Mouse (Mus musculus): ENCODE measurements at regions not wholly inside any gene's neighbourhood (a gene's known extent, or its start where the extent isn't known, plus 50 kb on each side); places are given as distances from the start of the nearest gene placed in this dataset.

DNA sequence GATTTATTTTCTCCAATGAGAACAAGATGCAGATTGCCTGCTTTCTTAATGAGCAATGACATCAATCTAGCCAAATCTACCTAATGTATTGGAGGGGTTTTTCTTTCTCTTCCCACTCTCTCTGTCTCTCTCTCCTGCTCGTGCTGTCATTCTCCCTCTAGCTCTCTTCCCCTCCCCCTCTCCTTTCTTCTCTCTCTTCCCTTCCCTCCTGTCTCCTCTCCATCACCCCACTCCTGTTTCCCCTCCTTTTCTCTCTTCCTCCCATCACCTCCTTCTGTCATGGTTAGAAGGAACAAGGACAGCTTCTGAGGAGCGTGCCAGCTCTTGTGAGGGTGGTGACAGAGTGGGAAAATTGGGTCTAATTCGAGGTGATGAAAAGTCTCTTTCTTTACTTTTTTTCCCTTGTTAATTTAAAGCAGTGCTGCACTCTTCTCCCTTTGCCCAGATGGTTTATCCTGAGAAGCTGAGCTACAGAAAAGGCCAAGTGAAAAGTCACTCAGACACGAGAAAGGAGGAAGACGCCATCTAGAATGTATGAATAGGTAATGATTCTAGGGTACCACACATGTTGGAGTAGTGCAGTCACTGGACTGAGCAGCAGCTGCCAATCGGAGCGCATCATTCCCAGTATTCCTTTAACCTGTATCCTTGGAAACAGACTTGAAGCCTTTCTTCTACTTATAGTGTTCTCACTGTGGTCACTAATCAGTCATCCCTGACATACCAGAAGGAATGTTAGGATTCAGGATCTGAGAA lies 163.2 kb upstream of the Fam92a start:
- ChIA-PET POLR2A (no interaction called here), CTCF (no interaction called here)

DNA sequence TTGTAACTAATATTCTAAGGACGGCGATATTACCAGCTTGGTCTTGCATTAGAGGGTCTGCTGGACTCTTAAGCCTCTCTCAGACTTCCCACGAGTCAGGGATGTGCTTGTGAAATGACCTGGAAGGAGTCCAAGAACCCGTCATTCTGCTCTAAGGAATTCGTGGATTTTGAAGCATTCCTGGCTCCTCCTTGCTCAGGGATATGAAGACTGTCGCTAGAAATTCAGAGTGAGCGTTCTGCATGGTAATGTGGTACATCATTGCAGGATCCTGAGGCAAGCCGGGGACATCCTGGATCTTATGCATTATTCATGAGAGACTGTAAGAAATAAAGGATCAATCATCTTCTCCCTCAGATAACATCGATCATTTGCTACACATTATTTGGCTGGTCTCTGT lies 162.6 kb upstream of the Fam92a start:
- ChIA-PET CTCF (no interaction called here), POLR2A (no interaction called here)

DNA sequence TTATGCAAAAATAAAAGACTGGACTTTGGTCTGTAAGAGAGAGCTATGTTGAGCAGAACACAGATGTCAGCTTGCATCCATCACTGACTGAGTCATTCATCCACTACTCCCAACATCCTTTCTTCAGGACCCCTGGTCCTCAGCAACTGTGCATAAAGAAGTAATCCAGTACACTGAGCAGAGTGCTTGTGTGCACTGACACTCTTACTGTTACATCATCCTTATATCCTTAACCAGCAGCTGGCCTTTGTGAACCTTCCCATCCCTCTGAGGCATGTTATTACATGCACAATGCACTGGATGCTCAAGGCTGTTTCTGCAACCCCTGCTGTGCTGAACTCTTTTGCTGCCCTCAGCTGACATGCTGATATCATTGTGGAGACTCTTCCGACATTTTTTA lies 144.2 kb upstream of the Fam92a start:
- CTCF ChIA-PET = no interaction called here
- POLR2A ChIA-PET = no interaction called here

DNA sequence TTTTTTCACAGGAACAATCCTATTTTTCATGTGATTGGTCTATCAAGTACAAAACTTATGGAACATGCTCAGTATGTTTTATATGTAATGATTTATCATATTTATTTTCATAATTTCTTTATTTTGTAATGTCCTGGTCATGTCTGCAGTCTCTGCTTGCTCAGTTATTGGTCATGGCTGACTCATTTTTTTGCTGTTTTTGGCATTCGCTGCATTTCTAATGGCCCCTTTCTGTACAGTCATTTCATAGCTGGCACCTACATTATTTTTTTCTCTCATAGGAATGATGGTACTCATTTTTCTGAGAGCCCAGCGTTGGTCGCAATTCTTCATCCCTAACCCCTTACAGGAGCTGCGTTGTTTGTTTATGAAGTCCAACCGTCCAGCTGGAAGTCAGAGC lies 136.5 kb upstream of the Fam92a start:
- CTCF ChIA-PET = no interaction called here

DNA sequence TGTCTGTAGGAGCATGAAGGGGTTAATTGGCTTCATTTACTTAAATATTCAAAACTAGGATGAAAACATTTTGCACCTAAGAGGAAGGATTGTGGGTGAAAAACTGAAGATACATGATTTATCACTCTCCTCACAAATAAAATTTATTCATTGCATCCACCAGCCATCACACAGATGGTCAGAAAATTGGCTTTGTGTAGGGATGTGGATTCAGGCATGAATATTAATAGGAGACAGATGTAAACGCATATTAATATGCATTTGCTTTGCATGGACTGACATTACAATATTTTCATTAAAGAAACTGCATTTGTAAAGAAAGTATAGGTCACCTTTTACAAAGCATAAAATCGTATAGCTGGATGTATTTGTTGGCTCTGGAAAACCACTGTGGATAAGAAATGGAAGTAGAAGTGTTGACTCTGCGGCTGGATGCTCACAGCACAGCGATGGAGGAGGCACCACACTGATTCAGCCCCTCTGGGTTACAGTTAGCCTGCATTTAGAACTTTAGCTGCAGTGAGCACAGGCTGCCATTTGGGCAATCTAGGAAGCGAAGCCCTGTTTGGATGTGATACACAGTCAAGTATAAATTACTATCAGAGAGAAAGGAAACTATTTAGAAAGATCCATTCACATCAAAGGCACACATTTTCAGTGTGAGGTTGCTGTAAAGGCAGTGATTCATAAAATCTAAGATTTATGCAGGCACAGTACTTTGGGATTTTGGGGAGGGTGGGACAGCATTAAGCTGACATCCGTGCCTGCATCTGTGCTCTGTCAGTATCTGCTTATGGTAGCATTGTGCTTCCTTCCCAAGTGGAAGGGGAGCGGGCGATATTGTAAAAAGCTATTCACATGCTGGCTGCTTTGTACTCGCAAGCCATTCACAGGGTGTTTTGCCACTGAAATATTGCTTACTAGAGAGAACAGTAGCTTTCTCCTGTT lies 135.1 kb upstream of the Fam92a start:
- ChIA-PET CTCF (no interaction called here), POLR2A (no interaction called here)

More for the DNA sequence above, 136.5 kb upstream of the Fam92a start:
- POLR2A ChIA-PET = no interaction called here

DNA sequence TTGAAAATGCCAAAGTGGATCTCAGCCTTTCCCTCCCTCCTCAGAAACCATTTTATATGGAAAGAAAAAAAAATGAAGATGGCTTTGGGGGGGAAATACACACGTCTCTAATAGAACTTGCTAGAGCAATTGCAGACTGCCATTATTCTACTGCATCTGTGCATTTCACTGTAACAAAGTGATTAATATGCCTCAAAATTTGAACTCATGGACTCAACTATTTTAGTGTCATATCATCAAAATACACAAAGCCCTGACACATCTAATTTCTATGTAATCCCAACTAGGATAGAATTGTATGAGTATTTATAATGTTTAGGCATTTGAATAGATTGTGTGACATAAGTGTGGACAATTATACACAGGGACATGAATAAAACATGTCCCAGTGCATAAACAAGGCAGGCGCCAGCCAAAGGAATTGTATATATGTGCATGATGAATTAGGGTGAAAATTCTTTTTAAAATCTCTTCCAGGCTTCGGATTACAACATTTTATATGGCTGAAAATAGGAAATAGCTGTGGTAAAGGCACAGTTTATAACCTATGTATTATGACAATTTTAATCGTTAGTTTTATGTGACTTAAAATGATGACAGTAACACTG lies 115.4 kb upstream of the Fam92a start:
- ChIA-PET CTCF (no interaction called here), POLR2A (no interaction called here)

DNA sequence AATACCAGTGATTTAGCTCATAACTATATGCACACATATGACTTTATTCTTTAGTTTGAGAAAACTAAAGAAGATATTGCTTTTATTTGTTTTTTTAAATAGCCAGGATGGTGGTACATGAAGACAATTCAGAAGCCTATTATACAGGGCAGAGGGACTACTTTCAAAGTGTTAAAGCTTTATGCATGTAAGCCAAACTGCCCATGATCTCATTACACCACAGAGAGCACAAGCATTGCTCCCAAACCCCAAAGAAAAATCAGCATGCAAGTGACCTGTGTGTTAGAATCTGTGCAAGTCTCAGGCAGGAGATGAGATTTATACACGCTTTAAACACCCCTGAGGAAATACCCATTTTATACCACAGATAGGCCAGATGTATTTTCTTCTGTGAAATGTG lies 114.6 kb upstream of the Fam92a start:
- ChIA-PET POLR2A (no interaction called here), CTCF (no interaction called here)

DNA sequence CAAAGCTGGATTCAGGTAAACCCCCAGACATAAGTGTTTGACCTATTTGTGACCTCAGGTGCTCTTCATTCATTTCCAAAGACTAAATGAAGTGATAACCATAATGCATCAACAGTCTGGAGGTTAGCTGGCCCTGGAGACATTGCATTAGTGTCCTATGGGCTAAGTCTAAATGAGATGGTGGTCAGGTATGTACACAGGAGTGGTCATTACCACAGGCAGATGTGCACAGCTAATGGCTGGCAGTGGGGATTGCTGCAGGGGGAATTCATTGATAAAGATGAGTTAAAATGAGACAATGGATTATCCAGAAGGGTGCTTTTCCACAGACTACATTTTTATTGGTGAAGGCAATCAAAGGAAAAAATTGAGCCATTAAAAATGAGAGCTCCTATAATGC lies 114.2 kb upstream of the Fam92a start:
- POLR2A ChIA-PET = no interaction called here
- CTCF ChIA-PET = no interaction called here

DNA sequence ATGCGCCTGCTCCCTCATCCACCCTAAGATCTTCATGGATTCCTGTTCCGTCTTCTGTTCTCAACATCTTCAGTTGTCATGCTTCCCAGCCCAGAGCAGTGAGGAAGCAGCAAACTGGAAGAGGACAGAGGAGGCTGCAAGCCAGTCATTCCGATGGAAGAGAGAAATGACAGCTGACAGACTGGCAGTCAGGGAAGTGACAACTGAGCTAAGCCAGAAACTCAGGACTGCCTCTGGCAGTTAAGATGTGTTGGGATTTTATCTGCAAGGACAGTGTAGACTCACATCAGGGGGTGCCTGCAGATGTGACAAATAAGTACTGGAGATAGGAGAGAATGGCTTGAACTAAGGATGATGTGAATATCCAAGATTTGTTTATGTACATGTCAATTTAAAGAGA lies 106.1 kb upstream of the Fam92a start:
- ChIA-PET CTCF (no interaction called here), POLR2A (no interaction called here)

DNA sequence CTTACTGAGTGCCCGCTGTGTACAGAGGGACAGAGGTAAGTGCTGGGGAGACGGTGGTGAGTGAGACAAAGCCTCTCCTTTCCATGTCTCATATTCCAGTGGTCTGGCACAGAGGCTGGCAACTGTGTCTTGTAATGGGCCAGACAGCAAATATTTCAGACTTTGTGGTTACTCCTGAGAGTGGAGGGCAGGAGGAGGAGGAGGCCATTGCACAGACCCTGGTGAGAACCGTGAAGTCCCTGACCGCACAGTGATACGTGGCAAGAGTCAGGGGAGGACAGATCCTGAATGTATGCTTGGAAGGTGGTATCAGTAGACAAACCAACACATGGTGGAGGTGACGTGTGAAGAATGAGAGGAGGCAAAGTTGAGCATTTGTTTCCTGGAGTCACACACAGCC lies 101.6 kb upstream of the Fam92a start:
- CTCF ChIA-PET = interaction anchor here in 1 of 4 experiments (0.6 kb wide), 1 partner anchor 344 kb away, joined by 9 read pairs; no protein-coding TSS in a partner anchor

DNA sequence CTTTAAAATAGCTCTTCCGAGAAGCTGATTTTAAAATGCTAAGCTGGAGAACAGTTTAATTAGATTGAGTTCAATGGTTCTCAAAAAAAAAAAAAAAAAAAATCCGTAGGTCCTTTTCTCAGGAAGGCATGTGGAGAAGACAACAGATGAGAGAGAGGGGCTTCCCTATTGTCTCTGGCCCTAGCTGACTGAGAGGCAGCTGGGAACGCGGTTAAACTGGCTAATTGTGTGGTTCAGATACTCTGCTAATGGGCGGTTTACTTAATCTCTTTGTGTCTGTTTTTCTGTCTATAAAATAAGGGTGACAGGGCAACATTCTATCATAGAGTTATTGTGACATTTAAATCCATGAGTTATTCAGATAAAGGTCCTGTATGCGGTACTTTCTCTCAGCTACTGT lies 101.1 kb upstream of the Fam92a start:
- ChIA-PET POLR2A (no interaction called here), CTCF (interaction anchor here in 1 of 4 experiments (0.6 kb wide), 1 partner anchor 343 kb away, joined by 9 read pairs; no protein-coding TSS in a partner anchor)

More for the DNA sequence above, 101.6 kb upstream of the Fam92a start:
- POLR2A ChIA-PET = no interaction called here

DNA sequence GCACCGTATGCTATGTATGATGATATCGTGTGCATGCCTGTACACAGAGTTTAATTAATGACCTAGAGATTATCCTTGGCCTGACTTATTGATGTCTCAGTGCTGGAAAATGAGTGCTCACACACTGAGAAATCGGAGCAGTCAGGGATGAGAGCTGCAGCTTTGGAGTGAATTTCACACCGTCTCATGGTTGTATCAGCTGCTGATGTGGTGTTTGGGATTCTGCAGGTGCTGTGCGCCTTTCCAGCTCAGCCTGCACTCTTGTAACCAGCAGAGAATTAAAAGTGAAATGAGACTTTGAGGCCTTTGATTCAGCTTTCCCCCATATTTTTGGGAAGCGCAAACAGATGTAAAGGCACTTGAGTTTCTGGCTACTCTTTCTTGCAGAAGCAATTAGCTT lies 100.6 kb upstream of the Fam92a start:
- CTCF ChIA-PET = no interaction called here

DNA sequence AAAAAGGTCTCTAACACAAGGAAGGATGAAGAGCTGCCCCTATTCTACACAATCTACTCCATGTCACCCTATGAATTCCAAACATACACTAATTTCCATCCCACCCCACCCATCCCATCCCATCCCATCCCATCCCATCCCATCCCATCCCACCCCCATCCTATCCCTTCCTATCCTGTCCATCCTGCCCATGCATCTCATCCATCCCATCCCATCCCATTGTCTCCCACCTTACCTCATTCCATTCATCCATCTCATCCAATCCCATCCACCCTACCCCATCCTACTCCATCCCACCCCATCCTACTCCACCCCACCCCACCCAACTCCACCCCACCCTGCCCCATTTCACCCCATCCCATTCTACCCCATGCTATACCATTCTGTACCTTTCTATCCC lies 91.9 kb upstream of the Fam92a start:
- ChIA-PET POLR2A (interaction anchor here in 1 of 4 experiments (0.6 kb wide), 1 partner anchor 604 kb away, joined by 3 read pairs; no protein-coding TSS in a partner anchor), CTCF (no interaction called here)

More for the DNA sequence above, 100.6 kb upstream of the Fam92a start:
- POLR2A ChIA-PET = no interaction called here

DNA sequence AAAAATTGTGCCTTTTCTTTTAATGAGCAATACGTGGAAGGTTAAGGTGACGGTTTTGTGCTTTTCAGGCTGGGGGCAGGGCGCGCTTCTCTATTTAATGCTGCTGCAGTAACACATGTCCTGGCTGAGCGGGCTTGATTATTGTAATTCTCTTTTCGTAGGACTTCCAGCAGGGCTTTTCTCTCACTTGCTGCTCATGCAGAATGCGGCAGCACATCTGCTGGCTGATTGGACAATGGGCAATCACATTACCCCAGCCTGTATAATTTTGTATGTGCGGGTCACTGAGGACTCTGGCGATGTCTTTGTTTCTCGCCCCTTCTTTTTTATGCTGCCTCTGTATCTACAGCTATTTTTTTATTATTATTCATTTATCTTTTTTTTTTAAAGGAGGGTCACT lies 91.4 kb upstream of the Fam92a start:
- ChIA-PET CTCF (no interaction called here), POLR2A (no interaction called here)

DNA sequence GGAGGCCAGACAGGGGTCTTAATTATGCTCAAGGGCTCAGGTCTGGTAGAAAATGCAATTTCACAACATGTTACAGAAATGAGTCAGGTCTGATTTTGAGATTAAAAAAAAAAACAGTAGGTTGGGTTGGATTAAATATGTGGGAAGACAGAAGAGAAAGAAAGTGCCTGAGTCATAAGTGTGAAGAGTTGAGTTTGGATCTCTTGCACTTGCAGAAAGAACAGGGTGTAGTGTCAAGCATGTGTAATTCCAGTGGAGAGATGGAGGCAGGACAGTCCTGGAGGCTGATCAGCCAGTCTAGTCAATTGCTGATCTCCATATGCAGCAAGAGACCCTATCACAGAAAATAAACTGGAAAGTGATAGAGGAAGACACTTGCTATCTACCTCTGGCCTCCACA lies 76.2 kb upstream of the Fam92a start:
- POLR2A ChIA-PET = no interaction called here
- CTCF ChIA-PET = no interaction called here

DNA sequence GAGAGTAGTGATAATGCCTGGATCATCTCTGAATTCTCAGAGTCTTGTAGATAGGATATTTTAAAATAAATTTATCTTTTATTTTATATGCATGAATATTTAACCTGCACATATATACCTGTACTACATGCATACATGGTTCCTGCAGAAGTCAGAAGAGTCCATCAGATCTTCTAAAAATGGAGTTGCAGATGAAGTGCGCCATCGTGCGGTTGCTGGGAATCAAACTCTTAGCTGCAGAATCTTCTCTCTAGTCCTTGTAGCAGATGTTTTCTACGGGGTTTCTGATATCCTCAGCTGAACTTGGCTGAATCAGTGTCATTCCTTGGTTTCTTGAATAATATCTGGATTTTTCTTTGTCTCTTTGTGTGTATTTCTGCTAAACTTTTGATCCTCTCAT lies 74.8 kb upstream of the Fam92a start:
- ChIA-PET POLR2A (no interaction called here), CTCF (interaction anchor here in 3 of 4 experiments (0.5 to 1.2 kb wide), 5 partner anchors 14 to 626 kb away, joined by 3 to 6 read pairs (median 3); no protein-coding TSS in a partner anchor)

DNA sequence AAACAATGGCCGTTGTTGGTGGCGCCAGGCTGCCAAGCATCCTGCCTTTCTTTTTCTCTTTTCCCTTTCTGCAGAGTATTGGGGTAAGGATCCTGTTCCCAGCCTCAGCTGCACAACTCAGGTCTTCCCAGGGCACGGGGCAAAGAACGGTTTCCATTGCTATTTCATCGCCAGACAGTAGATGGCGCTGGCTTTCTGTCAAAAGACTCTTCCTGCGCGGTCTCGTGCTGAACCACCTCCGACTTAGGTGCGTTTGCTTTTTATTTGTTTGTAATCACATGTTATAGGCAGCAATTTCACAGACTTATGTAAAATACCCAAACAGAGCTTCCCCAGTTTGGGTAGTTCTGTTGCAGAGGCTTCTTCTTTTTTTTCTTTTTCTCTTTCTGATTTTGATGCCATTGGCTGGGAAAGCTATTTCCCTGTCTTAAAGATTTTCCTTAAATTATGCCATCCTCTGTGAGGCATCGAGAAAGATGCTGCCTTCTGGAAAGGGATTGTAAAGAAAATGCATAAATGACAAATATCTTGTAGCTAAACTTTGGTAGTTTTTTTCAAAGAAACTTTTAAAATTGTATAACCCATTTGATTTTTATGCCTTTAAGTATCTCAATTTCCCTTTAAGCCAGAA lies 69.2 kb upstream of the Fam92a start:
- CTCF ChIA-PET = interaction anchor here (0.6 to 1.5 kb wide), 7 partner anchors 9 to 330 kb away, joined by 3 to 6 read pairs (median 3); no protein-coding TSS in a partner anchor

DNA sequence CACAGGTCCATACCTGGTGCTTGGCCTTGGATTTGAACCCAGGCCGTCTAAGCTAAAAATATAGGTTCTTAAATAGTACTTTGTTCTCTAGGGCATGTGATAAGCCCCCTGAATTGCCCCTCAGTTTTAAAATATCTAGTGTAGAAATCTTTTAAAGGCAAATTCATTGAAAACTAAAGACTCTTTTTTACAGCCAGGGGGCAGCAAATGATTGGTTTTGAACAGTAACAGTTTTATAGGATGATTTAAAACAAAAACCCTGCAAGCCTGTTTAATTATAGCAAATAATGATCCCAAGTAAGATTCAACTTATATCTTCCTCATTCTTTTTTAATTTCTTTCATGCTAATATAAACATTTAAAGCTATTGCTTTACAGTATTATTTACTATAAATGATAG lies 58.9 kb upstream of the Fam92a start:
- ChIA-PET CTCF (interaction anchor here in 2 of 4 experiments (0.6 to 1.6 kb wide), 4 partner anchors 8 to 338 kb away, joined by 3 to 5 read pairs (median 3); no protein-coding TSS in a partner anchor), POLR2A (interaction anchor here in 1 of 4 experiments (1.4 kb wide), 1 partner anchor 8 kb away, joined by 3 read pairs; no protein-coding TSS in a partner anchor)

More for the DNA sequence above, 69.2 kb upstream of the Fam92a start:
- POLR2A ChIA-PET = interaction anchor here in 1 of 4 experiments (1.1 kb wide), 1 partner anchor 11 kb away, joined by 3 read pairs; no protein-coding TSS in a partner anchor
